Mouse (Mus musculus) liver, adult 2 months (tissue): Measurements from ENCODE around the gene Sos2.

Source experiments
- CTCF ChIP-seq: fragments of 200-500 bp; IDR thresholded peaks from 2 replicates; pipeline ENCODE4 v1.5.1; 2011; ENCODE audit warnings: low read depth, low read length, control low read depth
- POLR2A ChIP-seq: fragments of 200-500 bp; IDR thresholded peaks from 2 replicates; pipeline ENCODE4 v1.6.1; 2011; ENCODE audit warnings: low read length, control low read depth; ENCODE audit not compliant: insufficient read depth; ENCODE audit errors: extremely low read depth

- TF ChIP-seq CTCF = no peak
- TF ChIP-seq POLR2A = no peak
These were observed 38.8 kb downstream of the Sos2 start for GRCm38 (mm10) chr12:69642877-69643276.
